Mouse (Mus musculus) natural killer cell, adult 2 months (primary cell): ENCODE data around the gene Cavin3.
A peak's percentile ranks its signal among the peaks of the same experiment; 100 is the strongest.

ENCODE experiments used
- DNase-seq, 2 experiments: peaks; one replicate each; pipeline ENCODE4 v3.0.0; 2022; ENCODE audit warnings: low spot score in 2 of 2

Gene Cavin3

DNA sequence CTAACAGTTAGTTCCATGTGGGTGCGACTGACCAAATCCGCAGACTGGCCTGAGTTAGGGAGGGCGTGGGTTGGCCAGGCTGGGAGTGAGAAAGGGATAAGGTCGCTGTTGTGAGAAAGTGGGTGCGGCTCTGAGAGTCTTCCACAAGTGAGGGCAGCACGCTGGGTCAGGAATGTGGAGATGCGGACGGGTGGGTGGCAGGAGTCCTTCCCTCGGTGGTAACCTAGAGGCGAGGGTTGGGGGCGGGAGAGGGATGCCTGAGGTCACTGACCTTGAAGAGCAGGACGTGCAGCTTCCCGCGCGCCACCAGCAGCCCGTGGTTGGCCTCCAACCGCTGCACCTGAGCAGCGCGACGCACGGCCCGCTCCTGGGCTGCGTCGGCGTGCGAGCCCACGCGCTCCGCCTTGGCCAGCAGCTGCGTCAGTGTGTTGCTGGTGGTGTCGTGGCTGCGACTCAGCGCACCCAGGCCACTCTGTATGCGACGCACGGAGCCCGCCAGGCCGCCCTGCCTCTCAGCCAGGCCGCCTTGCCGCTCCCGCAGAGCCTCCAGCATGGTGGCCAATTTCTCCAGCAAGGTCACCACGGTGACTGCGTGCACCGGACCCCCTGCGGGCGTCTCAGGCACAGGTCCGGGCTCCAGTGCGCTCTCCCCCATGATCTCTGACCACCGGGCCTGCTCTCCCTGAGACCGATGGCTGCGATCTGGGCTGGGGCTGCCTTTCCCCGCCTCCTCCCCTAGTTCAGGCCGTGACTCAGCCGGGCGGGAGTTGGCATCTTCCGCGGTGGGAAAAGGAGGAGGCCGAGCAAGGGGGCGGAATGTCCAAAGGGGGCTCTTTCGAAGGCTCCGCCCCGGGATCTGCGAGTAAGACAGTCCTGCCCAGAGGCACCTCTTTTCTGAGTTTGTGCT, at the start of gene Cavin3:
Cavin3 (minus strand) TSS at position 796 of the 907 bp plus-strand sequence.
- DNase-seq: no peak

DNA sequence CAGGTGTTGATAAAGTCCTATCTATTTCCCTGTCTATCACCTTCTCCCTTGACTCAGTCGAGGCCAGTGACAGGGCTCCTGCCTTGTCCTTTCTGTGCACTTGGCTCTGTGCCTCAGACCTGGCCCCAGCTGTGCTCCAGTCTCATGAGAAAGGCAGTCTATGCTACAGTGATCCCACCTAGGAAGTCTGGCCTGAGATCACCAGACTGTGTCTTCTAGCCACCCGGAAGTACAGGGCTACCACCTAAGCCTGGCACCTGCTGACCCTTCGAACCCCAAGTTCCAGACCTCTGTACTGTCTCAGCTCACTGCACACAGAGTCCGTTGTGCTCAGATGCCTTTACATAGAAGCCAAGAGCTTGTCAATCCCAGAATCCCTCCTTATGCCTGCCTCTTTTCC, 46.0 kb upstream of the Cavin3 start:
- DNase-seq: no peak

DNA sequence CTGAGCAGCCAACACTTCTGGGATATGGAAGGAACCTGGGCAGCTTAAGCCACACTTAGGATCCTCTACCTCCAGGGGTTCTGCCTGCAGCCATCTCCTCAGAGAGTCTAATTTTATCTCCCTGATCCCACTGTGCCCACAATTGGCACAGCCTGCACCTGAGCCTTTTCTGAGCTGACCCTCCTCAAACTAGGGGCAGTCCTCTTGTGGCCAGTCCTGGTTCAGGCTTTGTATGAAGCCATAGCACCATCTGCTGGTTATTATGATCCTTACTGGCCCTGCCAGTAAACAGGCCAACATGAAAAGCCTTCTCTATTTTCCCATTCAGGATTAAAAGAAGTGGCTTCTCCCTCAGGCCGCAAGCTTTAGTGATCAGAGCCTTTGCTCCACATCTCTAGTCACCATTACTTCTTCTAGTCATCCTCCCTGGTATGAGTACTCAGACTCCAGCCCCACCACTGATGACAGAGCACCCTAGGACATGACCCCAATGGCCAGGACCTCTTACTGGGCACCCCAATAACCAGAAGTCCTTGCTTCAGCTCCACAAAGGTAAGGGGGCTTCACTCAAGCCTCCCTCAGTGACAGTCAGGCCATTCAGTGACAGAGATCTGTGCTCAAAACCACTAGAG, 45.3 kb upstream of the Cavin3 start:
- no peak for DNase-seq

DNA sequence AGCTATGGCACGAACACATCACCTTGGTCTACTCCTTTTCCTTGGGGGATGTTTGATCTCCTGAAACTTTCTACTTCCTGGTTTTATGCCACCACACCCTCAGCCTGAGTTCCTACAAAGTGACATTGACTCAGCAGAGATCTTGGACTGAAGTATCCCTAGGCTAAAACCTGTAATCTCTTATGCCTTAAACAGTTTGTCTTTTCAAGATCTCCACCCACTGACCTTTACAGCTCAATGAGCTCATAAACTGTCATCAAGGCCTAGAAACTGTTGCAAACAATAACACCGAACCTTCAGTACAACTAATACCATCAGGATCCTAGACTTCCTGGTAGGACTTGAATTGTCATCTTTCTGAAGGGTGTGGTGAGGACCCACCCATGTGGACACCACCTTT, 42.1 kb upstream of the Cavin3 start:
- DNase-seq: no peak

DNA sequence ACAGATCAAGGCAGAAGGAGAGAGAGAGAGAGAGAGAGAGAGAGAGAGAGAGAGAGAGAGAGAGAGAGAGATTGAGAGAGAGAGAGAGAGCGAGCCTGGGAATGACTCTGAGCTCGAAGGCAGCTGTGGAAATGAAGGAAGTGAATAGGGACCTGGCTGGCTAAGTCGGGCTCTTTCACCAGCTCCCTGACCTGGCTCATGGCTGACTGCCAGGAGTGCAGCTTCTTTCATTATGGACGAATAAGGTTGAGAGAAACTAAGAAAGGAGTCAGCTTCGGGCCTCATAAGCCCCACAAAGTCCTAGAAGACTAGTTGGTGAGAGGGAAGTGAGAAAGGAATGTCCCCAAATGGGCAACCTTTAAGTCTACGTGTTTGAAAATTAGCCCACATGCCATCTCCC, 38.1 kb upstream of the Cavin3 start:
- DNase-seq: no peak

DNA sequence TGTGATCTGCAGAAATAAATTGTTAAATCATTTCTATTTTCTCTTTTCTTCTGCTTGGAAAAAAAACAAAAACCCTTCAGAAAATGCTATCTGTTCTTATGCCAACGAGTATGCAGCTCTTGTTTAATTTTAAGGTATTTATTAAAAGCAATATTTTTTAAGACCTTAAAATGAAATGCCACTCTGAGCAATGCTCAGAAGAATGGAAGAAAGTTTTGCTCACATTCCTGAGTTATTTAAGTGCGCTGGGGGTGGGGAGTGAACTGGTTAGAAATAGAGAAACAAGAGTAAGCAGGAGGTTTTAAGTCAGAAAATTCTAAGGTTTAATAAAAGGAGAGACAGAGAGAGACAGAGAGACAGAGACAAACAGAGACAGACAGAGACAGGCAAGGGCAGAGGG, 37.7 kb upstream of the Cavin3 start:
- no peak for DNase-seq

DNA sequence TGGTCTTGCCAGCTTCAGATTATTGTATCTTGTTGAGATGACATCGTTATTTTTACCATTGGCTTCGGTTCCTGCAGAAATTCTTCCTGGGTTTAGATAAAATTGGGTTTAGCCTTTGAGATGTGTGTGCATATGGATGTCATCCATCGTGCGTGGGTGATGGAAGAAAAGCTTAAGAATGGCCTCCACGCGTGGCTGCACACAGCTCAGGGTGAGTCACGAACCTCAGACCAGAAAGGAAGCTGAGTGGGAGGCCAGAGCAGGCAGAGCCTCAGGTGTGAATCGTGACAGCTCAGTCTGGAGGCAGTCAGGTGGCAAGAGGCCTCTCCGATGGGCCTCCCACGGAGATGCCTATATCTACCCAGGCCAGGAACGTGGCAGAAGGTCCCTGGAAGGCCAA, 37.2 kb upstream of the Cavin3 start:
- no peak for DNase-seq

DNA sequence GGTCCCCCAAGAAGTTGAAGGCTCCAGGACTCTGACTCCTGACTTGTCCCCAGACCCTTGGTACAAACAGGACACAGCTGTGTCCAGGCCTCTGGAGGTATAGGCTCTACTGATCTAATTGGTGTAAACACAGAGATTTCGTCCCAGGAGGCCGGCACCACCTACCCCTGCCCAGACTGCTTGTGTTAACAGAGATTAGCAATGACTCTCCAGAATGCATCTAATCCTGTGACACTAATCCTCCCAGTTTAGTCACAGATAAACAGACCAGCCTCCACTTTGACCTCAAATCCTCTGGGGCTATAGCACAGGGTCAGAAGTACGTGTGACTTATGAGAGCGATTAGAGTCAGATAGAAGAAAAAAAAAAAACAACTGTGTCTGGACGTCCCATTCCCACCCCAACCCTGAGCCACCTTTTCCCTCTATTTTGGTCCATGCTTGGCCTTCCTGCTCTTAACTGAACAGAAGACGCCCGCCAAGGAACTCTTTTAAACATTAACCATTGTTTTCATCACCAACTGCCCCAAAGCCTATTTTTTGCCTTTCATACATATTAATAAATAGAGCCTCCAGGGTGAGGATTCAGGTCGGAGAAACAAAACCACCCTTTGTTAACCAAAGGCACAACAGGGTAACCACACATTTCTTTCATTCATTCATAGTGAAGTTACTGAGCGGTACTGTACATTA, 34.7 kb upstream of the Cavin3 start:
- no peak for DNase-seq

DNA sequence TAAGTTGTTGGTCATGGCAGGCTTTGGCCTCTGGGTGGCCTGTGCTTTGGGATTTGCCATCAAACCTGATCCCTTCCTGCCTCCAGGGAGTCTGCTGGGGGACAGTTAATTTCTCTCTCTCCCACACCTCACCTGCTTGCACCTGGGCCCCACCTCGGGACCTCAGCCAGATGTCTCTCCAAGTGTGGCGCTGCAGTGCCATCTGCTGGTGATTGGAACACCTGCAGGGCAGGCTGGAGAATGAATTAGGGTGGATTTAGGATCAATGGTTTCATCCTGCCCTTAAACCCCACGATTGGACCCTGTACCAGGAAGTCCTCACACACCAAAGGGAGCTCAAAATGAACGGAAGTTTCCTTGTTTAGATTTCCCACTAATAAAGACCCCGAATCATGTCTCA, 33.1 kb upstream of the Cavin3 start:
- peak; percentile 23 to 50 for DNase-seq

DNA sequence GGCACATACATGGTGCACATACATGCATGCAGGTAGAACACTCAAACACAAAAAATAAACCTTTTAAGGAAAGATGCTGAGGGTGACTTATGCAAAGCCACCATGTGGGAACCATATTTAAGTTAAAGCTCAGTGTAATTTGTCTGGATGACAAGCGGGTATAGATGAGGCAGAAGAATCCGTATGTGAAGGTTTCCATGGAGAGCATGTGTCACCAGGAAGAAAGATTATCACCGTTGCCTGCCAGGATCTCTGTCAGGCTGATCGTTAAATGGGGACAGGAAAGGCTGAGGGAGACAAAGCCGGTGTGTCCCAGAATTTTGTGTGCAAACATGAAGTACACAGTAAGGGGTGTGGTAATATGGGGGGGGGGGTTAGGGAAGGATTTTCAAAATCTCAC, 32.5 kb upstream of the Cavin3 start:
- DNase-seq: no peak

DNA sequence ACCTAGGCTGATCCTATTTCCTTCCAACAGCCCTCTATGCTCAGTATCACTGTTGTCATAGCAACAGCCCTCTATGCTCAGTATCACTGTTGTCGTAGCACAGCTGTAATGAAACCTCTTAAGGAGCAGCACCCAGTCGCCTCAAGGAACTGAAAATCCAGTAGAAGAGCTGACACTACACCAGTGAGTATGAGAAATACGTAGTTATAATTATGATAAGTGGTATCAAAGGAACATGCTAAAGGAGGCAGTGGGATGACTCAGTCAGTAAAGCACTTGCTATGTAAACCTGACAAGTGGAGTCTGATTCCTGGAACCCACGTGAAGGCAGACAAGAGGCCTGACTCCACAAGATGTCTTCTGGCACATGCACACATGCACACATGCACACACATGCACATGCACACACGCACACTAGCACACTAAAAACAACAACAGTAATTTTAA, 31.8 kb upstream of the Cavin3 start:
- no peak for DNase-seq

DNA sequence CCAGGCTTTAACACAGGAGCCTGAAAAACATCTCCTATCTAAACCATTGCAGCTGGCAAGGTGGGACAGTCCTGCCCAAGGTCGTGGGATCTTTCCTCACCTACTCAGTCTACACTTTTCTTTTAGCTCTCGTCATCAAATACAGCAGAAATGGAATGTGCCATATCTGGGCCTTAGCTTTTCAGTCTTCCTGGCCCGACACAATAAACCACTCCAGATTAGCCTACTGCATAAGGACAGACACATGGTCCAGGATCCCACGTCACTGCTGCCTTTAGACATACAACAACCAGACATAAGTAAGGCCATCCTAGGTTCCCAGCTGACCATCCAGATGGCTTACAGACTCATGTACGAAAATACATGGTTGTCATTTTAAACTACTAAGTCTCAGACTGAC, 28.0 kb upstream of the Cavin3 start:
- DNase-seq: no peak

DNA sequence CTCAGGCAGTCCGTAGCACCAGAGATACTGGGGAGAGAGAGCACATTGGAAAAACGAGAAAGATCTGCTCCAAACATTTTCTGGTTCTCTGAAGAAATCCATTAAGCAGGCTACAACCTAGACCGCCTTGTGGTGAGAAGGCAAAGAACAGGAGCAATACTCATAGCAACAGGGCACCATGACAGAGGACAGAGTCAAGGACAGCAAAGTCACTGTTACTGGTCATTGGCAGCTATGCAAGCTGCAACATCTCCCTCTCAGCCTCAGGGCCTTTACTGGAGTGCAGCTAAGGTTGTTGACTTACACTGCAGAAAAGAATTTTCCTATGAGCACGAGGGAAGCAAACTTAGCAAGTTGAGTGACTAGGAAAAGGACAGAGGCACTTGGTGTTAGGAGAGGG, 25.2 kb upstream of the Cavin3 start:
- DNase-seq: no peak

DNA sequence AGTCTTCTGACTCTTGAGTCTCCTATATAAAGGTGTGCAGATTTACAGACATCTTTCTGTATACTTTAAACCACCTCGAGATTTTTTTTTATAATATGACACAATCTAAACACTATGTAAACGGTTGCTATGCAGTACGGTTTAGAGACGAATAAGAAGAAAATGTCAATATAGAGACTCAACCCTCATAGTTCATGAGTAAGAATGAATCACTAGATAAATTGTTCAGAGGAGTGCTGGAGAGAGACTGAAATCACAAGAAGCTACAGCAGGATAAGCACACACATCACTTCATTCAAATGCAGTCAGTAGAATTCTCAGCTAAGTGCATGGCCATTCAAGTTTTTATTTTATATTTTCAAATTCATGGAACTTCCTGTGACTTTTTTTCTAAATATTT, 19.9 kb upstream of the Cavin3 start:
- DNase-seq: no peak

DNA sequence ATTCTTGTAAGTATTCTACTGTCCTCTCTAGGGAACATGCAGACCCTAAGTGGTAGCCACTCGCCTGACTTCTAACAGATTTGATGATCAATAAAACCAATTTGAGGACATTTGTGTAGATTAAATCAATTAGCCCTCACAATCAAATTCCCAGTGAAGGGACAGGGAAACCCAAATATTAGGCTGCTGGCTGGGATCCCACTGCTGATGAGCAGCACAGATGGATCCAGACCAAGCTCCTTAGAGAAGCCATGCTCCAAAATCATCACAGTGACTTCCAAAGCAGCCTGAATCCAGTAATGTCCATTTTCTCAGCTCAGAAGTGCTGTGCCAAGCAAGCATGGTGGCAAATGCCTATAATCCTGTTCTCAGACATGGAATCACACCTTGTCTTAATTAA, 17.6 kb upstream of the Cavin3 start:
- DNase-seq: no peak

DNA sequence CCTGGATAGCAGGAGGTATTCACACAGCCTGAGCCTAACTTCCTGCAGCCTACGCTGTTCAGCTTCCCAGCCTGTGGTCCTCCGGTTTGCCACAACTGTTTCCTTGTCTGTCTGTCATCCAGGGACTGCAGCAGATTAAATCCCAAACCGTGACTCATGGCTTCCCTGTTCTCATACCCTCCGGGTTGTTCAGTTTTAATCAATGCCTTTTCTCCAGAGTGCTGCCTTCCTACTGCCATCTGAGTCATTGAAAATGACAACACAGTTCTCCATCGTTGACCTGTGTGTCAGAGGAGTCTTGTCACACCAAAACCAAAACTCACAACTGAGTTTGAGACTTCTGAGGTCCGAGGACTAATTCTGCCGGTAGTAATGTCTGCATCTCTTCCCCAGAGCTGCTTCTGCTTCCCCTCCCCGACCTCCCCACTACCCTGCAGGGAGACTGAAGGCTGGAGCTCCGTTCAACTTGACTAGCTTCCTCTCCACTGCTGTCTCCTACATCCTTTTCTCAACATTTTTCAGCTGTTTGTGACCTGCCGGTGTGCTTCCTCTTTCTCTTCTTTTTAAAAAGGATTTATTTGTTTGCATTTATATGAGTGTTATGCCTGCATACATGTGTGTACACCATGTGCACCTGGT, 16.9 kb upstream of the Cavin3 start:
- no peak for DNase-seq

DNA sequence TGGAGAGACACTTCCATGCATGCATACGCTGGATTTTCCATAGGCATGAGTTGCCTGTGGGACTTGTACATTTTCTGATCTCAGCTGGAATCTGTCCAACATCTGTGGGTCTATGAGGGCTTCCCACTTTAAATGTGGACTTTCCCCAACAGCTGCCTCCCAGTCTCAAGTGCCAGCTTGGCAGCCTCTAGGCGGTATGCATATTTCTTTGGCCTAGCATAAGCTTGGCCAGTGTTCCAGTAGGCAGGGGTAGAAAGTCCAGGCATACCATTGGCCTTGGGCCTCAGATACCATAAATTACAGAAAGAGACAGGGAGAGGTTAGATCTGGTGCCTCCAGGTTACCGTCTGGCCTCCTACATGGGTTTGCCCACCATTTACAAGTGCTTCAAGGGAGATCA, 15.8 kb upstream of the Cavin3 start:
- DNase-seq: no peak

DNA sequence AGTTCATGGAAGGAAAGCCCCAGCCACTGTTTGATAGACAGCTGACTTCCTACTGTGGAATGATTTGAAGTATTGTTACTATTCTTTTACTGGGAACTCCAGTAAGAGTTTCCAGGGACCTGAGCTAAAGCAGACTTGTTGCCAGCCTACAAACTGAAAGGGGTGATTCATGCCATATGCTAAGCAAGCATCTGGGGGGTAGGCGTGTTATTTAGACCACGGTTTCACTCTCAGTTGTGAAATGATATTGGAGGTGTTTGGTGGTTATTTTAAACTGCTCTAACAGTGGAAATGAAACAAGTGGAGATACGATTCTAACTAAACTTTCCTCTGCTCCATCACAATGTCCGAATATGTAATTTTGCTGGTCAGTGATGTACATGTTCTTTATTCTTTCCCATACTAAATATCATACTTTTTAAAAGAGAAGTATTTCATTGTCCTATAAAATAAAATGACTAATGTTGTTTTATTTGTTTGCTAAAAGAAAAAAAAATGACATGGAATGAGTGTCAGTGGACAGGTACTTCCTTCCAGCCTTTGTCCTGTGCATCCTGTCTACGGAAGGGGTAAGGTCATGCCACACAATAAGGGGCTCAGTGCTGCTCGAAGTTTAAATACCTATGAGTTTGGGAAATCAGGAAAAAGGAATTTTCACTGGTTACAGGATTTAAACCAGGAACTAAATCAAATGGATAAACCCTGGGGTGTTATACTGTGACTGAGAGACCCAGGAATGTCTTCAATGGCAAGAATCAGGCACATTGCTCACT, 5.2 kb upstream of the Cavin3 start:
- DNase-seq: no peak

DNA sequence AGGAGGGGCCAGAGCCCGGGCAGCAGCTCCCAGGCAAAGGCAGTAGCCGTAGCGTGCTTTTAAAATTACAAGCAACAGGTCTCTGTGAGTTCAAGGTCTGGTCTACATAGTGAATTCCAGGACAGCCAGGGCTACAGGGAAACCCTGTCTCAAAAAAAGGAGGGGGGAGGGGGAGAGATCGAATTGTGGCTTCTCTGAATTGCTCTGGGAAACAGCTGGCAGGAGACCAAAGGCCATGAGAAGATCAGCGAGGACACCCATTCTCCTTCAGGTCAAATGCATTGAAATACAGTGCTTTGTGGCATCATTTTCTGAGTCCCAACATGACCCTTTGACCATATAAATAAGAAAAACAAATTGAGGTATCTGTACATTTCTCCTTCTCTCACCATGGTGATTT, 2.9 kb upstream of the Cavin3 start:
- DNase-seq: no peak

DNA sequence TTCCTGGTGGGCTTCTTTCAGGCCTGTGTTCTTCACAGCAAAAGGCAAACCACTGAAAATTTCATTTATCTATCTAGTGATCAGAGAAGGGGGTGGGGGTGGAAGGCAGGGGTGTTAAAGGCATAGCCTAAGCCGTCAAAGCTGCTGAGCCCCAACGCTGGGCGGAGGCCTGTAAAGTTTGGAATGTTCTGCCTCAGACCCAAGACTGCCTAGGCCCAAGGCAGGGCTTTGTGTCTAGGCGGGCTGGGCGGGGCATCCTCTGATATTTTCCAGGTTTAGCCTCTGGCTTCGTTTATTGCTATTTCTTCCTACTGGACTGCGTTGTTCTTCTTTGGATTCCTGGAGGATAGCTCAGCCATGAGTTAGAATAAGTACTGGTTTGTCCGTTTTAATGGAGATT, 326 bp upstream of the Cavin3 start:
- no peak for DNase-seq
